Mouse (Mus musculus): ENCODE measurements around the gene Klk1b8. TPM values are rescaled to one million over a fixed set of nuclear protein-coding genes. Genes with fewer than 3 reads are reported as not detected.

Klk1b8 gene
- total RNA-seq, 2 experiments from 2014 or later: not detected

Other genes starting within 250 kb of the Klk1b8 start
- gene Klk13, start 238.1 kb upstream of the Klk1b8 start, total RNA-seq (2021): not detected
- not detected for gene Klk12, start 181.8 kb upstream of the Klk1b8 start, total RNA-seq (2021)
- gene Klk11, start 176.1 kb upstream of the Klk1b8 start, total RNA-seq (2021): not detected
- gene Klk10, start 169.6 kb upstream of the Klk1b8 start, total RNA-seq (2021): 1 to 10 TPM in 1 of 2 experiments, under 1 TPM in 1; 0.79 to 1.2 TPM
- not detected for gene Klk9, start 158.8 kb upstream of the Klk1b8 start, total RNA-seq (2021)
- 1 to 10 TPM; 2.1 to 2.9 TPM for gene Klk8, start 153.1 kb upstream of the Klk1b8 start, total RNA-seq (2021)
- gene Klk7, start 139.4 kb upstream of the Klk1b8 start, total RNA-seq (2021): not detected
- not detected for gene Klk6, start 126.2 kb upstream of the Klk1b8 start, total RNA-seq (2021)
- gene Klk5, start 108.7 kb upstream of the Klk1b8 start, total RNA-seq (2021): not detected
- not detected for gene Klk4, start 69.5 kb upstream of the Klk1b8 start, total RNA-seq (2021)
- not detected for gene Klk15, start 16.9 kb upstream of the Klk1b8 start, total RNA-seq (2021)
- not detected for gene Klk1b1, start 16.1 kb downstream of the Klk1b8 start, total RNA-seq (2021)
- gene Klk1b9, start 25.4 kb downstream of the Klk1b8 start, total RNA-seq (2021): not detected
- not detected for gene Klk1b11, start 45.2 kb downstream of the Klk1b8 start, total RNA-seq (2021)
- under 1 TPM; 0.19 to 0.26 TPM for gene Klk1b26, start 61.5 kb downstream of the Klk1b8 start, total RNA-seq (2021)
- gene Klk1b27, start 101.6 kb downstream of the Klk1b8 start, total RNA-seq (2021): not detected
- not detected for gene Klk1b21, start 151.7 kb downstream of the Klk1b8 start, total RNA-seq (2021)
- not detected for gene Klk1b22, start 162.0 kb downstream of the Klk1b8 start, total RNA-seq (2021)
- gene Klk1b16, start 186.1 kb downstream of the Klk1b8 start, total RNA-seq (2021): not detected
- gene Klk1b24, start 237.6 kb downstream of the Klk1b8 start, total RNA-seq (2021): not detected
- gene Klk1b3, start 247.5 kb downstream of the Klk1b8 start, total RNA-seq (2021): not detected

All from gastrocnemius, postnatal 25 days (tissue).